10 mouse cellular contexts compared by ENCODE assay signal in genomic region chr10:60066524-60066923, GRCm38 (mm10). TPM values are rescaled to one million over a fixed set of nuclear protein-coding genes. Genes with fewer than 3 reads are reported as not detected.
DNase-seq lines count a peak whose midpoint lies in the region; ATAC-seq and TF ChIP-seq lines count a peak whose summit lies in the region.
"Had no signal": no experiment of that assay in that cellular context is flagged by ENCODE, and none has a peak within 500 bp of the region (broad histone marks: within the 10 kb centered on the region; RNA-seq: fewer than 3 reads in every experiment).

No protein-coding gene starts in this region.

- no peak for ATAC-seq in liver, embryonic 12.5 days
- ATAC-seq in intestine, postnatal 0 days, result 0 out of 2 replicates have a peak, but pooled peaks have one; percentile 31

- no peaks in the 10 kb centered on the region for H3K4me1 ChIP-seq in liver, embryonic 12.5 days
- H3K4me1 ChIP-seq in intestine, postnatal 0 days (replicated peaks; ENCODE audit: control insufficient read depth, insufficient read depth, low read length), result no peaks in the 10 kb centered on the region

- H3K4me3 ChIP-seq in liver, embryonic 12.5 days, result no peak overlapping the region
- no peak overlapping the region for H3K4me3 ChIP-seq in intestine, postnatal 0 days (ENCODE audit: low read depth, low read length)
- H3K4me3 ChIP-seq: heart, embryonic 13.5 days had no signal

- H3K9me3 ChIP-seq in liver, embryonic 12.5 days (replicated peaks), result no peaks in the 10 kb centered on the region
- H3K9me3 ChIP-seq in intestine, postnatal 0 days (ENCODE audit: control insufficient read depth), result no peaks in the 10 kb centered on the region
- H3K9me3 ChIP-seq: heart, embryonic 13.5 days had no signal

- WGBS in liver, embryonic 12.5 days (ENCODE audit: insufficient replicate concordance), result 67% methylated on average over 3 of the region's 3 CpGs
- 68% methylated on average over 3 of the region's 3 CpGs for WGBS in intestine, postnatal 0 days

- no peak overlapping the region for H3K9ac ChIP-seq in liver, embryonic 12.5 days
- H3K9ac ChIP-seq in intestine, postnatal 0 days (ENCODE audit: low read depth, low read length), result no peak overlapping the region
- H3K9ac ChIP-seq: heart, embryonic 13.5 days had no signal

- TF ChIP-seq CTCF in intestine, postnatal 0 days (IDR thresholded peaks at IDR 0.05; ENCODE audit: low read depth), result peak; percentile 83

- no peak overlapping the region for H3K27ac ChIP-seq in liver, embryonic 12.5 days
- no peak overlapping the region for H3K27ac ChIP-seq in intestine, postnatal 0 days (ENCODE audit: low read depth, low read length)
- H3K27ac ChIP-seq: heart, embryonic 13.5 days; macrophage had no signal

- H3K36me3 ChIP-seq in liver, embryonic 12.5 days, result peaks cover 11% of the 10 kb centered on the region; the same call in 1 of the 2 replicates
- H3K36me3 ChIP-seq in intestine, postnatal 0 days (ENCODE audit: control insufficient read depth, insufficient read depth), result peaks cover 8% of the 10 kb centered on the region

- no peaks in the 10 kb centered on the region for H3K27me3 ChIP-seq in liver, embryonic 12.5 days (replicated peaks)
- H3K27me3 ChIP-seq in intestine, postnatal 0 days (replicated peaks; ENCODE audit: control insufficient read depth, insufficient read depth, low read length), result no peaks in the 10 kb centered on the region

- peak; percentile 23 for DNase-seq in adrenal gland, adult 2 months
- no peak for DNase-seq in adrenal gland, adult 8-10 months
- peak; percentile 21 for DNase-seq in liver
- peak; percentile 56 to 61 for DNase-seq in cerebellum, postnatal 14 days
- peak; percentile 51 for DNase-seq in lung, postnatal 10 days
- peak; percentile 65 for DNase-seq in thymus, postnatal 25 days

- no peak overlapping the region for H3K4me2 ChIP-seq in liver, embryonic 12.5 days
- H3K4me2 ChIP-seq in intestine, postnatal 0 days (replicated peaks; ENCODE audit: low read depth), result no peak overlapping the region
- H3K4me2 ChIP-seq: heart, embryonic 13.5 days had no signal

RNA-seq across cellular contexts. Expression of gene Spock2, which starts 39.5 kb away (rescaled TPM):
- 10 to 100 TPM; 34.8 to 59.0 TPM for total RNA-seq in adrenal gland, adult 2 months (2021)
- polyA plus RNA-seq in adrenal gland, adult 2 months (2012; rRNA removed), result 21.8 and 22.9 TPM in 2 replicates
- 10 to 100 TPM; 55.0 to 86.5 (median 65.1) TPM for total RNA-seq in adrenal gland, adult 8-10 months (2022)
- polyA plus RNA-seq in liver, embryonic 12.5 days (2016; fragmentation: Nextera tagmentation; extraction: Ambion mirVana), result 0.10 and 0.13 TPM in 2 replicates
- polyA plus RNA-seq in intestine, postnatal 0 days (2015; fragmentation: Nextera tagmentation; extraction: Ambion mirVana), result 2.1 and 2.4 TPM in 2 replicates
- polyA plus RNA-seq: macrophage had no signal
